Mouse (Mus musculus): ENCODE data around the gene Stim1. TPM values are rescaled to one million over a fixed set of nuclear protein-coding genes. Genes with fewer than 3 reads are reported as not detected.

Stim1 gene
- total RNA-seq, 2 experiments from 2014 or later, result 74.4 to 80.5 TPM

GRCm38 (mm10) chr7:102293234-102293633 lies 25.6 kb downstream of the Stim1 start:
- no peak for DNase-seq (ENCODE audit: low spot score in 2 of 2)

- DNase-seq (ENCODE audit: low spot score in 2 of 2), result no peak
Observed at GRCm38 (mm10) chr7:102300761-102301160, 33.2 kb downstream of the Stim1 start.

- no peak for DNase-seq (ENCODE audit: low spot score in 2 of 2)
Observed at GRCm38 (mm10) chr7:102302471-102302870, 34.9 kb downstream of the Stim1 start.

DNA sequence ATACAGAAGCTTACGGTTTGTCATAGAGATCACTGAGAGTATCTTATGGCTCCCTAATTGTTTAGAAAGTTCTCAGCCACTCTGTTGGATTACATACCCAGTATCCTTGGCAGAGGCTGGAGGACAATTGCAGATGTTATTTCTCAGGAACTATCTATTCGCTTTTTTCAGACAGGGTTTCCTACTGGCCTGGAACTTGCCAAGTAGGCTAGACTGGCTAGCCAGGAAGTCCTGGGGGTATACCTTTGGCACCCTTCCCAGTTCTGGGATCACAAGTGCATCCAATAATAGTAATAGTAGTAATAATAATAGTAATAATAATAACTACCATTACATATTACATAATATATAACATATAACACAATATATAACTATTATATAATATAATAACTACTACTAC lies 38.0 kb downstream of the Stim1 start:
- no peak for DNase-seq (ENCODE audit: low spot score in 2 of 2)

DNA sequence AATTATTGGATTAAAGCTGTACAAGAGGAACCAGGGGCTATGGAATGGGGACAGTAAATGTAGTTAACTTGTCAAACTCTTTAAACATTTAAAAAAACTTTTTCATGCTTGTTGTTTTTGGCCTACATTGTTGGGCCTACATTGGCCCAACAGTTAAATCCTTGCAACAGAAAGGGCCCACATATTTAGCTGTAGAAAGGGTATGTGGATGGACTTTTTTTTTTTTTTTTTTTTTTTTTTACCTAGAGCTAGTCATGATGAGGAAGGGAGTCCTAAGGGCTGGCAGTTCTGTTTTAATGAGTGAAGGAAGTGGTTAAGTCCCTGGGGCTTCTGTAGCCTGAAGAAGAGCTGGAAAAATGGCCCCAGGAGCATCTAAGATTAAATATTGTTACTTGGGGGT lies 42.7 kb downstream of the Stim1 start:
- DNase-seq (ENCODE audit: low spot score in 2 of 2), result no peak

- DNase-seq (ENCODE audit: low spot score in 2 of 2), result no peak
Observed at GRCm38 (mm10) chr7:102310821-102311220, 43.2 kb downstream of the Stim1 start.

DNA sequence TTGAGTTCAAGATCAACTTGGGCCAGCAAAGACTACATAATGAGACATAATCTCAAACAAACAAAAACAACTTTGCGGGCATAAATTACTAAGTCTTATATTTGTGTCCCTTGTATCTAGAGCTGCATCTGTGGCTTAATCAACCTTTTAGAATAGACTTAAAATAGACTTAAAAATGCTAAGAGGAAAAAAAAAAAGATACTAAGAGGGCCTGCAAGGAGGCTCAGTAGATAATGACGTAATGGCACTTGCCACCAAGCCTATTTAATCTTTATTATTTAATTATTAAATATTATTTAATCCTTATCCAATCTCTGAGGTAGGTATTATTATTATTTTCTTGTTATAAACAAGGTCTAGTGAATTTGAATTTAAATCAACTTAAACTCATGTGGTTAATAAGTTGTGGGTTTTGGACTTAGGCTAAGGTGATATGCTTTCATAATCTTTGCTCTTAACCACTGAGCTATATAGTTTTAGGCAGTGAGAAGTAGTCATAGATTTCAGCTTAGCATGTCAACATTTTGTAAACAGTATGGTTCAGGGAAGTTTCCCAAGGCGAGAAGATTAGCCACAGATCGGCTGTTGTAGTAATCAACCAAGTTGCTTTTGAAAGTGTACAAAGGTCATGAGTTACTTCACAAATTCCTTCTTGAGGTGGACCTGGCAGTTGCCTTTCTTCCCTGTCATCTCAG lies 45.4 kb downstream of the Stim1 start:
- no peak for DNase-seq (ENCODE audit: low spot score in 2 of 2)

GRCm38 (mm10) chr7:102313535-102313863 lies 45.9 kb downstream of the Stim1 start:
- DNase-seq (ENCODE audit: low spot score in 2 of 2), result no peak

DNA sequence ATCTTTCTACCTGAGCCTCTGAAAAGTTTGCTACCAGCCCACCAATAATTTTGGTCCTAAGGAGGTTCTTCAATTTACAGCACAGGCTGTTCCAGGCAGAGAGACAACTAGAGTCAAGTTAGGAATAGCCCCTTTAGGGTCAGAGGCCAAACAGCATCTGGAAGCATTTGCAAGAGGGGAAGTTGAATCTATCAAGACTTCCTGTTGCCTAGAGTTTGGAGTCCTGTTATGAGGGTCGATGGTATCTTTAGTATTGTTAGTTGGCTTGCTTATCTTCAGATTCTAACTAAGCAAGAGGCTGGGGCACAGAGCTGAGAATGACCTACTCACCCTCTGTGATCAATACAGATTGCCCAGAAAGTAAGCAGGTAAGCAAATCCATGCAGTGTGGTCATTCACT lies 46.5 kb downstream of the Stim1 start:
- no peak for DNase-seq (ENCODE audit: low spot score in 2 of 2)

DNA sequence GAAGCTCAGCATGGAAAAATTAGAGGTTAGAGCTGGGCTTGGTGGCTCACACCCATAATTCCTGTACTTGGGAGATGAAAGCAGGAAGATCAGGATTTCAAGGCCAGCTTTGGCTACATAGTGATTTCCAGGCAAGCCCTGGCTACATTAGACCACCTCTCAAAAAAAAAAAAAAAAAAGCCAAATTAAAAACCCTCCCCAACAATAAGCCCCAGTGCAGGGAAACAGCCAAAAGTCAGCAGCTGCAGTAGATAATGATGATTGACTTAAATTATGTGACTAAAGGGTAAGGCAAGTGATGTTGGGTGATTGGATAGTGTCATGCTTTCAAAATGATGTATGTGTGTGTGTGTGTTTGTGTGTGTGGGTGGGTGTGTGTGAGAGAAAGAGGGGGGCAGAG lies 47.3 kb downstream of the Stim1 start:
- no peak for DNase-seq (ENCODE audit: low spot score in 2 of 2)

- DNase-seq (ENCODE audit: low spot score in 2 of 2), result no peak
Observed at GRCm38 (mm10) chr7:102315435-102315834, 47.8 kb downstream of the Stim1 start.

GRCm38 (mm10) chr7:102317583-102318168 lies 50.1 kb downstream of the Stim1 start:
- no peak for DNase-seq (ENCODE audit: low spot score in 2 of 2)

GRCm38 (mm10) chr7:102322137-102322536 lies 54.5 kb downstream of the Stim1 start:
- DNase-seq (ENCODE audit: low spot score in 2 of 2), result no peak

GRCm38 (mm10) chr7:102326323-102326722 lies 58.7 kb downstream of the Stim1 start:
- DNase-seq (ENCODE audit: low spot score in 2 of 2), result no peak

GRCm38 (mm10) chr7:102330270-102330669 lies 62.7 kb downstream of the Stim1 start:
- no peak for DNase-seq (ENCODE audit: low spot score in 2 of 2)

- no peak for DNase-seq (ENCODE audit: low spot score in 2 of 2)
Observed at GRCm38 (mm10) chr7:102331476-102331875, 63.9 kb downstream of the Stim1 start.

DNA sequence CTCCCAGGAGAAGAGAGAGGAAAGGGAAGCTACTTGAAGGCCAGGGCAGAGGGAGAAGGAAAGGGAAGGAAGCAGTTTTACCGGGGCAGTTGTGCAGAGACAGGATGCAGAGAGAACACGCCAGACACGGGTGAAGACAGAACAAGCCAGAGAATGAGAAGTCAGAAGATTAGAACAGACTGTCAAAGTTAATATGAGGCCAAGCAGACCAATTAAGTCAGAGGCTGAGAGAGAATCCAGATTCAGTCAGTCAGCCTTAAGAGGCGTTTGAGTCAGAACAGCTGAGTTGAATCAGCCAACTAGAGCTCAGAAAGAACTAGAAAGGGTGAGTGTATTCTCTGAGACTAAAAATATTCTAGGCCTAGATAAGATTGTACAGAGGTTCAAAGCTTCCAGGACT lies 66.1 kb downstream of the Stim1 start:
- no peak for DNase-seq (ENCODE audit: low spot score in 2 of 2)

DNA sequence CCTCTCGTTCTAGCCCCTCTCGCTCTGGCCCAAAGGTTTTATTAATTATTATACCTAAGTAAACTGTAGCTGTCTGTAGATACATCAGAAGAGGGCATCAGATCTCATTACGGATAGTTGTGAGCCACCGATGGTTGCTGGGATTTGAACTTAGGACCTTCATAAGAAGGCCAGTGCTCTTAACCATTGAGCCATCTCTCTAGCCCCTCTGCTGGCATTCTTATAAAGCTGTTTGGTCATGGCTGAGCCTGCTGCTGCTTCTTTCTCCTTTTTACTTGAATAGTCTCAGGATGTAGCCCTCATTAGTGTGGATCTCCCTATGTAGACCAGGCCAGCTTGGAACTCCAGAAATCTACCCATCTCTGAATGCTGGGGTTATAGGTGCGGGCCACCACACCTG lies 69.7 kb downstream of the Stim1 start:
- DNase-seq (ENCODE audit: low spot score in 2 of 2), result no peak

- no peak for DNase-seq (ENCODE audit: low spot score in 2 of 2)
Observed at GRCm38 (mm10) chr7:102337898-102338297, 70.3 kb downstream of the Stim1 start.

DNA sequence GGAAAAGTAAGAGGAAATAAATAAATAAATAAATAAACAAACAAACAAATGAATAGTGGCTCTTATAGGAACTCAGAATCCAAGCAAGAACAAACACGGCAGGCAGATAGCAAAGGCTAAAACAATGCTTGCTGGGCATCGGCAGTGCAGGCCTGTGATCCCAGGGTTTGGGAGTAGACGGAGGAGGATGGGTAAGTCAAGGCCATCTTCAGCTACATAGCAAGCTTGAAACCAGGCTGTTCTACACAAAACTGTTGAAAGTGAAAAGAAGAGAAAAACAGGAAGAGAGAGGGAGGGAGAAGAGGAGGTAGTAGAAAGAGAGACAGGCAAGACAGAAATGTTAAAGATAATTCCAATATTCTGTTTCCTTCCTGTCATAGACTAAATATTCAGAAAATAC lies 71.3 kb downstream of the Stim1 start:
- DNase-seq (ENCODE audit: low spot score in 2 of 2), result no peak

GRCm38 (mm10) chr7:102345893-102346292 lies 78.3 kb downstream of the Stim1 start:
- DNase-seq (ENCODE audit: low spot score in 2 of 2), result no peak

DNA sequence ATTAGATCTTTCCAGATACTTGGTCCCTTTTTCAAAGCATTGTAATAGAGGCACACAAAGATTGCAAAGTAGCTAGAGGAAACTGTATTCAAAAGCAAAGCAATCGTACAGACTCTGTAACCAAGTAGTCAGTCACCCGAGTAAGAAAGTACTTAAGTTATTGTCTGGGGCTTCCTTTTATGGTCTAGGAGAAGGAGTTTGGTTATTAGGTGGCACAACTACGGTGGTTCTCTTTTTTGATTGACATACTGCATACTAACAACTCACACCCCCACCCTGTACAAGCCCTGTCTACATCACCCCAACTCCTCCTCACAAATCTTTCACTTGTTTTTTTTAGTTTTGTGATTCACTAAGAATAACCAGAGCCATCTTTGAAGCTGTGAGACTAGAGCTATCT lies 79.7 kb downstream of the Stim1 start:
- DNase-seq (ENCODE audit: low spot score in 2 of 2), result no peak

DNA sequence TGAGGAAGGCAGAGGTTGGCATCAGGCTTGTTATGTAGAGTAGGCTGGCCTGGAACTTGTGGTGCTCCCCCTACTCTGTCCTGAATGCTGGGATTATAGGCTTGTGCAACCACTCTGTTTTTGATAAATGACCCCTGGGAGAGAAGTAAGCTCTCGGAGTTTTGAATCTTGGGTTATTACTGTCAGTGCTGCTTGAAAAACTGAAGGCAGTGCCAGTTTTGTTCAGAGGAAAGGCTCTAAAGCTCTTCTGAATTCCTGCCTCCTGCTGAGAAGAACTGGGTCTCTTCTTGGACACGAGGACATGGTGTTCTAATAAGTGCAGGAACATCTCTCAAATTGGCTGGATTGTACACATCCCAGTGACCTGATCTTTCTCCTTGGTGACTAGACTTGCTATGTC lies 81.1 kb downstream of the Stim1 start:
- no peak for DNase-seq (ENCODE audit: low spot score in 2 of 2)
